Mouse (Mus musculus) cerebral cortex, adult 2 months (tissue): ENCODE data around the gene Ints14.

Experiments
- WGBS: fragments of 180-500 bp; shearing (Covaris S2); methylation state at CpG from one replicate; pipeline ENCODE4 v1.1.7; 2018; 5-methylcytosine and 5-hydroxymethylcytosine counted together

The Ints14 gene

GRCm38 (mm10) chr9:65019146-65019545, 58.4 kb downstream of the Ints14 start:
- 38% methylated on average over 3 of the region's 3 CpGs for WGBS

- 42% methylated on average over 4 of the region's 4 CpGs for WGBS
These were observed 59.4 kb downstream of the Ints14 start for GRCm38 (mm10) chr9:65020128-65020527.

DNA sequence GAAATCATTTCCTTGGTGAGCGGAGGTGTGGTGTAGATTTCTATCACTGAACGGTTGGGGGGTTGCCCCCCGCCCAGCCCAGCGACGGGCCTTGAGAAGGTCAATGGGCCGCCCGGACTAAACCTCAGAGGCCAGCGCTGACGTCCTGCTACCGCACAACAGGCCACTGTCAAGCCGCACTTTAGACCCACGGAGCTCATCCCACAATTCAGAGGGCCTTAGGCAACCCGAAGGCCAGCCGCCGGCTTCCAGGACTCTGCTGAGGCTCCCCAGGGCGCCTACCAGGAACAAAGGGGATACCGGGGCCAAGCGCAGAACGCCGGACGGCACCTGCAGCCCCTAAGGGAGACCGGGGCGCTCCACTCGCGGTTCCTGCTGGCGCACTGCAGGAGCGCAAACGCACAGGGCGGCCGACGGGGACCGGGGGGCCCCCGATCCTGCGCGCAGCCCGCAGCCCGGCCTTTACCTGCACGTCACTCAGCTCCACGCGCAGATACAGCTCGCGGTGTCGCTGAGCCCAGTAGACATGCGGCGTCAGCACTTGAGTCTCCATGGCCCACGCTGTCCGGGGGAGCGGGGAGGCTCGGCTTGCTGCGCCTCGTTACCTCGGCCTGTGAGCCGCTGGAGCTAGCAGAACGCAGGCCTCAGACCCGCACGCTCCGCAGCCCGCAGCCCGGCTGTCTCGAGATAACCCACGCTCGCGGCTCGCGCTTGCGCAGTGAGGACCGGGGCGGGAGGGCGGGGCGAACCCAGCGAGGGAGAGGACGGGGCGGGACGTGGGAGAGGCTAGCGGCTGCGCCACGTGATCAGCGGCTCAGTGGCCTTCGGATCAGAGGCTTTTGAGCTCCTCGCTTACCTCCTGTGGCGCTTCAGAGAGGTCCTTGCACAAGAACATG, 60.5 kb downstream of the Ints14 start, which contains the start of gene Hacd3:
Gene Hacd3, minus strand, starts transcription at position 703 of the 896 bp plus-strand sequence.
- under 1% methylated on average over 81 of the region's 81 CpGs for WGBS

- WGBS = 18% methylated on average over 9 of the region's 9 CpGs
These were observed 61.3 kb downstream of the Ints14 start for GRCm38 (mm10) chr9:65021887-65022579.

- 68% methylated on average over 4 of the region's 4 CpGs for WGBS
These were observed 62.0 kb downstream of the Ints14 start for GRCm38 (mm10) chr9:65022580-65023135.

DNA sequence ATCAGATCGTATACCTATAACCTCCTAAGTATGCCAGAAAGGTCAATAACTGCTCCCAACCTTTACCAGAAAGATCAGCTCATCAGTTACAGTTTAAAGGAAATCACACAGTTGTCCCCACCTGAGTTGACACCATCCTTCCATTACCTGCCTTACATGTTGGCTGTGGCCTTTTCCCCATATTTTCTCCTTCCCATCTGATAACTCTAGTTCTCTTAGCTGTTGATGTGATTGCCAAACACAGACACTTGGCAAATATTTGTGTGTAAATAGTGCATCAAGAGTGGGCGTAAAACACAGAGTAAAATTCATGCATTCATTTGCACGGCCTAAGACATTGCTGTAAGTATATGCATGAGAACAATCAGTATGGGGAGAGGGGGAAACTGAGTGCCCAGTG, 62.7 kb downstream of the Ints14 start:
- 96% methylated on average over 3 of the region's 3 CpGs for WGBS

GRCm38 (mm10) chr9:65027241-65027640, 66.5 kb downstream of the Ints14 start:
- WGBS = 91% methylated on average over 7 of the region's 7 CpGs

DNA sequence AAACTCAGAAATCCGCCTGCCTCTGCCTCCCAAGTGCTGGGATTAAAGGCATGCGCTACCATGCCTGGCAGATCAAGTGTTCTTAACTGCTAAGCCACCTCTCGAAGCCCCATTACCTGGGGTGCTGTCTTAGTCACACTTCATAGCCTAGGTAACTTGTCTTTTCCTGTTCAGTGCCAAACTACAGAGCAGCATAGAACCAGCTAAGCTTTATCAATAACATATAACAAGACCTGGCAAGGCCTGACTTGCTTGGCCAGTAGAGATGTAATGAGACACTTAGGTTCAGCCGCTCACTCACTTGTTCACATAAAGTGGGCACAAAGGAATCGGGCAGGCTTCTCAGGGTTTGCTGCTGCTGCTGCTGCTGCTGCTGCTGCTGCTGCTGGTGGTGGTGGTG, 67.6 kb downstream of the Ints14 start:
- 96% methylated on average over 5 of the region's 5 CpGs for WGBS

GRCm38 (mm10) chr9:65031355-65031754, 70.7 kb downstream of the Ints14 start:
- WGBS = 74% methylated on average over 5 of the region's 5 CpGs

DNA sequence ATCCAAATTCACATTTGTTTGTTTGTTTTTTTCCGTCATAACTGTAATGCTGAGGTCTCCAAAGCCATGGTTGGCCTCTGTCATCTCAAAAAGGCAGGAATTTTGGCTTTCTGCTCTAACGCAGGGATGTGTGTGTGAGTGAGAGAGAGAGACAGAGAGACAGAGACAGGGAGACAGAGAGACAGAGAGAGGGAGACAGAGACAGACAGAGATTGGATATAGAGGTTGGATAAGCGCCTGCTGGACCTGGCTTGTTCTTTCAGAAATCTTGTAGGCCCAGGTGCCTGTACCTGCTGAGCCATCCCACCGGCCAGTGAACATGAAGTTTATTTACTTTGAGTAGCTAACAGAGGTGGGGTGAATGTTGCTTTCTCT, 71.2 kb downstream of the Ints14 start:
- 35% methylated on average over 4 of the region's 4 CpGs for WGBS

DNA sequence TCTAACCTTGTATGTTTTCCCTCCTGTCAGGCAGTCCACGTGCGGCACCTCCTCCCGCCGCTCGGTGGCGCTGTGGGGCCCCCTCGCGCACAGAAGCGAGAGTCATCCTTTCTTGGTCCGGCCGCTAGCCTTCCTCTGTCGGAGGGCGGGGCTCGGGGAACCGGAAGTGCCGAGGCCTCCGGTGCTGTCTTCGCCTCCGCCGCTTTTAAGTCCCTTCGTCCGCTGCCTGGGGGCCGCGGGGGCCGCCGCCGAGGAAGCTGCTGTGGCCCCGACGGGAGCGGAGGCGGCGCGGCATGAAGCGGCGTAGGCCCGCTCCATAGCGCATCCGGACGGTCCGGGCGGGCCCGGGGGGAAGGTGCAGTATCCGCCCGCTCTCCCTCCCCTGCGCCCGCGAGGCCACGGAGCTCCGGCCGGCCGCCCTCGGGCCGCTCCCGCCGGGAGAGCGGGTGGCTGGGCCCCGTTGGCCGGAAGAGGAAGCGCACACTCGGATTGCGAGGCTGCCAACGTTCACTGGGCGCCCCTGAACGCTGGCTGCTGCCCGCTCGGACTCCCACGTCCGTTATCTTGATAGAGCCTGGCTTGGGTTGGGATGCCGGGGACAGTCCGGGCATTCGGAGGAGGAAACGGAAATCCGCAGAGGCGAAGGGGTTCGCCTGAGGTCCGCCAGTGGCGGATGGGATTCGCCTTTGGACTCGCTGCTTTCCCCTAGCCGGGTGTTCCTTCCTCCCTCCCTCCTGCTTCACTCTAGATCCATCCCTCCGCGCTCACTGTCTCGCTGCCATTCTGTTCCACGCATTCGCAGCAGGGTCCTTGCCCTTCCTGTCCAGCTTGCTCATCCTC, 71.8 kb downstream of the Ints14 start, which contains the start of gene Dpp8:
Gene Dpp8, plus strand, starts transcription at position 146 of the 840 bp plus-strand sequence.
- under 1% methylated on average over 85 of the region's 85 CpGs for WGBS

DNA sequence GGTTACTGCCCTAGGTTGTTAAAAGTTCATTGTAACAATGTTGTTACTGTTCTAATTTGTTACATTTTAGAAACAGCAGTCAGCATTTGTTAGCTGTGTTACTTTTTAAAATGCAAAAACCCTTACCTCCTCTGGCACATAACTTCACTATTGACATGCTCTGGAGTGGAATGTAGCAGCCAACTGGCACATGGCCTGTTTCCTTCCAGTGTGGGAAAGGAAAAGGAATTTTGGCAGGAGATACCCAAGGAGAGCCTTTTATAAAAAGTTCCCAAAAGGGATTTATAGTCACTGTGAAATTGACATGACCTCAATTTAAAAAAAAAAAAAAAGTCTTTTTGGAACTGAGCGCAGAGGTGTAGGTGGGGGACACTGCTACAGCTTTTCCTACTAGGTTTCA, 75.8 kb downstream of the Ints14 start:
- WGBS = 41% methylated on average over 1 of the region's 1 CpGs
